Mouse (Mus musculus): ENCODE data around the gene Elac2.

The Elac2 gene

DNA sequence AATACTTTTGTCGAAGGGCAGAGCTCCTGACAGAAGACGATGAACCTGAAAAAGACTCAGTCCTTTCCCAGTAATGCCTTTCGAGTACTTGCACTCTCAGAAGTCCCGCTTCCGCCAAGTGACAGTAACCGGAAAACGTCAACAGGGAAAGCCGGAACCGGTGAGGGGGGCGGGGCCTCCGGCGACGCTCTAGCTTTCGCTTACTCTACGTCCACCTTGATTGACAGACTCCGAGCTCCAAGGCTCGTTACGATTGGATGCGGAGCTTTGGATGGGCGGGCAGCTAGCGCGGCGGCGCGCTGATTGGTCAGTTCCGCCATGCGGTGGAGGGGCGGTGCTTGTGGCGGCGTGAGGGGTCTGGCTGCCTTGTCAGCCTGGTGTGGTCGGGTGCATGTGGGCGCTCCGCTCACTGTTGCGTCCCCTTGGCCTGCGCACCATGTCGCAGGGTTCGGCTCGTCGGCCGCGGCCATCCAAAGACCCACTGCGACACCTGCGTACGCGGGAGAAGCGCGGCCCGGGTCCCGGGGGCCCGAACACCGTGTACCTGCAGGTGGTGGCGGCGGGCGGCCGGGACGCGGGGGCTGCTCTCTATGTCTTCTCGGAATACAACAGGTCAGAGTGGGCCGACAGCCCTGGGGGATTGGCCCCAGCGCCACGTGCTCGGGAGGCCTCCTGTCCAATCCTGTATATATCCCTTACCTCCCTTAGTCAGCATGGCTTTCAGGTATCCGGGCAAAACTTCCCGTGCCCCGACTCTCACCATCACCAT is at the start of gene Elac2:
Gene Elac2, plus strand, starts transcription at position 319 of the 769 bp plus-strand sequence.
- in situ Hi-C loops (cut with MboI; ENCODE audit: unreplicated experiment in 2 of 2): no loop called here

GRCm38 (mm10) chr11:64929130-64929529 is 49.7 kb upstream of the Elac2 start:
- in situ Hi-C loops (cut with MboI; ENCODE audit: unreplicated experiment in 2 of 2): no loop called here

- in situ Hi-C loops (cut with MboI; ENCODE audit: unreplicated experiment in 2 of 2): no loop called here
These were observed 47.6 kb upstream of the Elac2 start for GRCm38 (mm10) chr11:64931060-64931770.

DNA sequence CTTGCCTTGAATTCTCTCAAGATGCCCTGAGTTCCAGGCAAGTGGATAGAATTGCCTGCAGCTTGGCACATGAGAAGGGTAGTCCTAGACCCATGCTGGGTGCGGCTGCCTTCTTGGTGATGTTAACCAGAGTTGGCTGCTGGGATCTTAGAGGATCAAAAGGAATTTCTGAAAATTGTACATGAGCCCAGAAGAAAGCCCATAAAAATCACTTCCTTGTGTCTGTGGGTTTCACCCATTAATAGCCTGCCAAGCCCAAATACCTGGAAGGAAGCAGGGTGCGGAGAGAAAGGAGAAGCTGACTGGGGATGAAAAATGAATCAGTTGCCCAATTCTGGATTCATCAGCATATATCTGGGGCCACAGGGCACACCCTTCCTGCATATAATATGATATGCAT is 41.6 kb upstream of the Elac2 start:
- in situ Hi-C loops (cut with MboI; ENCODE audit: unreplicated experiment in 2 of 2): no loop called here

- in situ Hi-C loops (cut with MboI; ENCODE audit: unreplicated experiment in 2 of 2): no loop called here
These were observed 37.6 kb upstream of the Elac2 start for GRCm38 (mm10) chr11:64941193-64941592.

- in situ Hi-C loops (cut with MboI; ENCODE audit: unreplicated experiment in 2 of 2): no loop called here
These were observed 29.1 kb upstream of the Elac2 start for GRCm38 (mm10) chr11:64949782-64950181.

GRCm38 (mm10) chr11:64956962-64957729 is 21.7 kb upstream of the Elac2 start:
- in situ Hi-C loops (cut with MboI; ENCODE audit: unreplicated experiment in 2 of 2): no loop called here

DNA sequence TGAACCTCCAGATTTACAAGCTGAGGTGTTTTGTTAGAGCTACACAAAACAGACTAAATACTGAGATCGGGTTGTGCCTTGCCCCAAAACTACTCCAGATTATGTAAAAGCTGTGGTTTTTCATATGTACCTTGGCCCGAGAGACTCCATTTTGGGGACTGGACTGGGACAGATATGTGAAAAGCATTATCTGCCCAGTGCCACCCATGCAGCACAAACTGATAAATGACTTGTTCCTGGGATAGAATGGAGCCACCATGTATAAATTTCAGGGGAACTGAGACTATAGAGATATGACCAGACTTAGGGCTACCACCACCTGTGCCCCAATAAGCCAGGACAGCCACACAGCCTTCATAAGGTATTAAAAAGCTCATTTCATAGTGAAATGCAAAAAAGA is 16.2 kb upstream of the Elac2 start:
- in situ Hi-C loops (cut with MboI; ENCODE audit: unreplicated experiment in 2 of 2): loop anchor here in 1 of 2 experiments (10.0 kb wide), 1 partner anchor 1748 kb away; no protein-coding TSS in a partner anchor

DNA sequence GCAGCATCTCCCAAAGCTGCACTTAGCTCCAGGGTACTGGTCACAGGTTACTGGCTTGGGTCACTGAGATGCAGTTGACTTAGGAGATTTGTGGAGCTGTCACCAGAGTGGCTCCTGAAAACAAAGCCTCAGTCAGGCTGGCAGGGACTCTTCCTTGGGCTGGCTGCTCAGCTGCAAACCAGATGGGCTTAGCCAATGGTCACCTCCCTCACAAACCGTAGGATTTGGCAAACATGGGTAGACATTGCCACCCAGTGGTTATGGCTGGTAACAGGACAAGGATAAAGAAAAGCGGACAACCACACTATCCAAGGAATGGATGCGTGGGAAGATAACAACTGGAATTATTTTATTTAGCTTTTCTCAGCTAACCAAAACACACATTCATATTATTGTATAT is 10.3 kb upstream of the Elac2 start:
- in situ Hi-C loops (cut with MboI; ENCODE audit: unreplicated experiment in 2 of 2): loop anchor here in 1 of 2 experiments (10.0 kb wide), 1 partner anchor 1754 kb away; no protein-coding TSS in a partner anchor

- in situ Hi-C loops (cut with MboI; ENCODE audit: unreplicated experiment in 2 of 2): loop anchor here in 1 of 2 experiments (10.0 kb wide), 1 partner anchor 1754 kb away; no protein-coding TSS in a partner anchor
These were observed 9.9 kb upstream of the Elac2 start for GRCm38 (mm10) chr11:64968939-64969342.

- in situ Hi-C loops (cut with MboI; ENCODE audit: unreplicated experiment in 2 of 2): no loop called here
These were observed 7.3 kb upstream of the Elac2 start for GRCm38 (mm10) chr11:64971471-64971988.

- in situ Hi-C loops (cut with MboI; ENCODE audit: unreplicated experiment in 2 of 2): no loop called here
These were observed 6.4 kb upstream of the Elac2 start for GRCm38 (mm10) chr11:64972418-64972817.

GRCm38 (mm10) chr11:64979489-64979845 is 629 bp downstream of the Elac2 start:
- in situ Hi-C loops (cut with MboI; ENCODE audit: unreplicated experiment in 2 of 2): no loop called here

- in situ Hi-C loops (cut with MboI; ENCODE audit: unreplicated experiment in 2 of 2): no loop called here
These were observed 9.7 kb downstream of the Elac2 start for GRCm38 (mm10) chr11:64988556-64988955.

DNA sequence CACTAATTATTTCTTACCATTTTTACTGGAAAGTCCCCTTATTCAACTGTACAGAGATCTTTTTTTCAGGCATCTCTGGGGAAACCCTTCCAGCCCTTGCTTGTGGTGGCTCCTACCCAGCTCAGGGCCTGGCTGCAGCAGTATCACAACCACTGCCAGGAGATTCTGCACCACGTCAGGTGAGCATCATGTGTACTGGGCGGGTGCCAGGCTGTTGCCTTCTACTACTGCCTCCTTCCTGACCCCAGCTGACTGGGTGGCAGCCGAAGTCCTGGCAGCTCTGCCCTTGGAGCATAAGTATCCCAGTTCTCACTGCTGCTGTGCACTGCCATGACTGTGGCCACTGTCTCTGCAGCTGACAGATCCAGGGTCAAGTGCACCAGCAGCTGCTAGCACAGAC is 19.6 kb downstream of the Elac2 start:
- in situ Hi-C loops (cut with MboI; ENCODE audit: unreplicated experiment in 2 of 2): no loop called here

DNA sequence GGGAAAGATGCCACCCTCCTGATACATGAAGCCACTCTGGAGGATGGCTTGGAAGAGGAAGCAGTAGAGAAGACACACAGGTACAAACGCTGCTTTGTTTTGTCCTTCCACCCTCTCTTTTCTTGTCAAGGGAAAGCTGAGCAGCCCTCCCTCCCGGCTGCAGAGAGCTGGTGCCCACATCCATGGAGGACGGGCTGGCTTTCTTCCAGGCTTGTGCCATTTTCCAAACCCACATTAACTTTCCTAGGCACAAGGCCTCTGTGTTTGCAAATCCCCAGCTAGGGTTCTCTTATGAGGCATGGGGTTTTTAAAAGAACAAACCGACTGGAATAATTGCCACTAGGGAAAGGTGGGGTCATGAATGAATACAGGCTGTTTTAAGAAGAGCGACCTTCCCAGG is 20.8 kb downstream of the Elac2 start:
- in situ Hi-C loops (cut with MboI; ENCODE audit: unreplicated experiment in 2 of 2): no loop called here

DNA sequence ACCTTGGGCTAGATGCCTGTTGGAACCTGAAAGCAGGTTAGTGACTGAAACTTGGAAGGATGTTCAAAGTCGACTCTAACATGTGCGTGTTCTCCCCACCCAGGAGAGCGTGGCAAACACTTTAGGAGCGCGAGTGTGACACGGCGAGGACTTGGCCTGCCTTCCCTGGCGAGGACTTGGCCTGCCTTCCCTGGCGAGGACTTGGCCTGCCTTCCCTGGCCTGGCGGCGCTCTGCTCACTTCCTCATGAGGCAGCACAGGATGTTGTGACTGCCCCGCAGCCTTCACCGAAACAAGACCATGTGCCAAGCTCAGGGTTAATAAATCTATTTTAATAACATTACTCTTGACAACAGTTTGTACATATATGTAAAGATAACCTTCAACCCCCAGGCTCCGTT is 22.9 kb downstream of the Elac2 start:
- in situ Hi-C loops (cut with MboI; ENCODE audit: unreplicated experiment in 2 of 2): no loop called here

DNA sequence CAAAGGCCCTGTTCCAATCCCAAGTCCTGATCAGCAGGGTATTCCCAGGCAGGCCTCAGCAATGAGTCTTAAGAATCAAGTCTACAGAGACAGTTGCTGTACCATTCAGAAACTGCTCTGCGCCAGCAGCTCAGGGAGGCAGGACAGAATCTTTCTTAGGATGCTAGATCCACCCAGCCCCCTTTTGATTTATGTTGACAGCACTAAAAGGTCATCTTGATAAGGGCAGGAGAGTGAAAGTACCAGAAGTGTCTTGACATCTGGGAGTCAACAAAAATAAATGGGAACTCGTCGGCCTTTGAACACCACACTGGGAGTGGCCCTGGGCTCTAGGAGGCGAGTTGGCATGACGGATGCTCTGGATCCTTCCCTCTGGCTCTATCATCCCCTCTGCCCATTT is 24.8 kb downstream of the Elac2 start:
- in situ Hi-C loops (cut with MboI; ENCODE audit: unreplicated experiment in 2 of 2): no loop called here

GRCm38 (mm10) chr11:65004836-65005235 is 26.0 kb downstream of the Elac2 start:
- in situ Hi-C loops (cut with MboI; ENCODE audit: unreplicated experiment in 2 of 2): no loop called here

- in situ Hi-C loops (cut with MboI; ENCODE audit: unreplicated experiment in 2 of 2): no loop called here
These were observed 27.2 kb downstream of the Elac2 start for GRCm38 (mm10) chr11:65006047-65006446.

DNA sequence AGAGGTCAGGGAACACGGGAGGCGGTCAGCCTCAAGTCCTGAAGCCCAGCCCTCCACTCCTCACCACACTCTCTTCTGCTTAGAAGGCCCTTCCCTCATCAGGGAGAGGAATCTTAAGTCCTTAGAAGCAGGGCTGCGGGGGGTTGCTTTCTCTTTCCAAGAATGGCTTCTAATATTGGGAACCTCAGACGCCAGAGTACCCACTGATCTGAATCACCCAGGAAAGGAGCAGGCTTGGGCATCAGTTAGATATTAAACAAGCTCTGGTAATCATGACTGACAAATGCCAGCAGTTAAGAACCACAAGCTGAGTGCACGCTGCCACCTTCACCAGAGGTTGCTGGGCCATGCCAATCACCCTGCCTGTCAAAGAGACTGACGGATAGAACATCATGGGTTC is 35.1 kb downstream of the Elac2 start:
- in situ Hi-C loops (cut with MboI; ENCODE audit: unreplicated experiment in 2 of 2): no loop called here

Data from v-Abl transformed pro-B cells (cell line).